Mouse (Mus musculus) ES-Bruce4 (cell line): Measurements from ENCODE around the gene Cpsf3.

ENCODE experiments used
- CTCF ChIP-seq: IDR thresholded peaks from one replicate; pipeline ENCODE4 v1.8.1; 2011; ENCODE audit warnings: low read depth, low read length
- POLR2A ChIP-seq: IDR thresholded peaks from one replicate; pipeline ENCODE4 v1.8.1; 2011; ENCODE audit warnings: low read length; ENCODE audit not compliant: insufficient read depth

- TF ChIP-seq POLR2A (no peak), CTCF (no peak)
These were observed 1.0 kb downstream of the Cpsf3 start, which contains the start of gene Itgb1bp1 for GRCm38 (mm10) chr12:21286243-21286622.
